Mouse (Mus musculus): ENCODE data around the gene Plxna4.

DNA sequence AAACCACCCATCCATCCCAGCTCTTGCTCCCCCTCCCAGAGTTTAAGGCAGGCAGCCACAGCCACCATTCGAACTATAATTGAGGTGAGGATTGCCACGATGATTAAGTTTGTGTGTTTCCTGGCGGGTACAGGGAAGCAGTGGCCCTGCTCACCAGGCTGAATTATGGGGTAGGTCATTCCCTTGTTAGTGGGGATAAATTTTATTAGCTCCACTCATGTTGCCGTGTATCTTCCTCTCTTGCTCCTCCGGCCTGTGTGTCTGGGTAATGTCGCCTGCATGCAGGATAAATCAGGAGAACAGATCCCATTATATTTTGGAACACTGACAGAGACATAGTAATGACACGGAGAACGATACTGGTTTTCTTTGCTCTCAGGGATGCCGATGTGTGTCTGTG is 78.9 kb downstream of the Plxna4 start:
- TF ChIP-seq MAX (IDR thresholded peaks at IDR 0.05; ENCODE audit: low read length) (no peak), CTCF (conservative IDR thresholded peaks at IDR 0.05 in 1 of 2, IDR thresholded peaks at IDR 0.05 in 1 of 2; ENCODE audit: low read depth in 2 of 2, low read length in 2 of 2) (no peak), POLR2A (IDR thresholded peaks at IDR 0.05; ENCODE audit: low read depth, low read length) (no peak), HCFC1 (IDR thresholded peaks at IDR 0.05; ENCODE audit: low read depth, low read length) (no peak)
